Mouse (Mus musculus) left cerebral cortex, adult 9 months (tissue): ENCODE results near the gene Erich2.

Source experiments
- DNase-seq, 2 experiments: peaks; one replicate each; pipeline ENCODE4 v3.0.0; 2022; ENCODE audit warnings: low spot score in 2 of 2

The Erich2 gene

DNA sequence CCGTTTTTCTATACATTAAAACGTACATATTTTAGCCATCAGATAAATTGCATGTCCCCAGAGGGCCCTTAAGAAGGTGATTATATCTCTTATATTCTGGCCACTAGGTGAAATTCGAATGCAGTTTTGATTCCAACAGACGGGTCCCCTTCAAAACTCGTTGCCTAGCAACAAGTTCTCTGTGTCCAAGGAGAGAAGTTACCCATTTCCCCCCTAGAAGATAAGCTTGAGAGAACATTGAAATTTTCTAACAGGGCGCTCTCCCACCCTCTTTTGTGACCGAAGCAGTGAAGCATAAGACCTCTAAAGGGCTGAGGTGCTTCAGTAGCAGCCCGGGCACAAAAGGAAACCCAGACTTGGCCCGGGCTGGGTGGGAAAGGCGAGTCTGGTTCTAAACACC is at the start of gene Erich2:
TSS of gene Erich2 (plus strand) at position 324 of the 400 bp plus-strand sequence.
- no peak for DNase-seq

GRCm38 (mm10) chr2:70463606-70464005 is 45.0 kb upstream of the Erich2 start:
- no peak for DNase-seq

DNA sequence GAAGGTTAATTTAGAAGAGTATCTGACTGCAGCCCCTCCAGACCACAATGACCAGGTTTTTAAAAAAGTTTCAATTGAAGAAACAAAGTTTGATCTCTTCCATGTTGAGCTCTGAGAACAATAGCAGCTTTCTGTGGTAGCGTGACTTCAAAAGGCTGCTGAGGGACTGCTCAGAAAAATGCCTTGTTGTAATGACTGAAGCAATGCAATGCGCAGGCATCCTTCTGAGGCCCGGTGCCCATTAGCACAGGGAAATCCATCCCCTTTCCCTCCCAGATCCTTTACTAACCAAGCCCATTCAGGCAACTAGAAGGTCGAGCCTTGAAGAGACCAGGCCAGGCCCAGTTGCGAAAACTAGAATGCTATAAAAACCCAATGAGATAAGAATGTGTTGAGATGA is 37.5 kb upstream of the Erich2 start:
- no peak for DNase-seq

DNA sequence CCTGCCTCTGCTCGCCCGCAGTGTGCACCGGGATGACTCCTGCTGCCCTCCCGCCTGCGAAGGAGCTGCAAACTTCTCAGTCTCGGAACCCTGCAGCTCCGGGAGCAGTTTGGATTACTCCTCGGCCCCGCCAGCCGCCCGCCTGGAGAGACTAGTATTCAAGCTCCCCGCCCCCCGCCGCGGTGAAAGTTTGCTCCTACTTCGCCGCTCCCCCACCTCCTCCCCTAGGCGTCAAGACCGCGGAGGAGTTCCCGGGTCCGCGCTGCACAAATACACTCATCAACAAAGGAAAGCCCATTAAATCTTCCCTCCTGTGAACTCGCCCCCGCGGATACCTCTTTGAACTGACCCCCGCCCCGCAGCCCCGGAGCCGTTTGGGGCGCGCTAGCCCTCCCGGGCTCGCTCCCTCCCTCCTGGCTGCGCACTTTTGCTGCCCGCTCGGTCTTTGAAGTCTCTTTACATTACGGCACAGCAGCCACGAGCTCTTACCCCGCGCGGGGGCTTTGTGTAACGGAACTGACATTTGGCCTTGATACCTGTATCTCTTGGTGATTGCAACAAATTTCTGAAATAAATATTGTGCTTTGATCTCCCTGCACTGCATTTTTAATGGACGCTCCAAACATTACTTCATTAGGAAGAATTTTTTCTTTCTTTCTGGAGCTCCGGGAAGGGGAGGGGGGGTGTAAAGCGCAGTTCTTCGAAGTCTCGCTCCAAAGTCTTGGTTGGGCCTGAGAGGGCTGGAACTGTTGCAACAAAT is 36.6 kb upstream of the Erich2 start:
- DNase-seq = no peak

DNA sequence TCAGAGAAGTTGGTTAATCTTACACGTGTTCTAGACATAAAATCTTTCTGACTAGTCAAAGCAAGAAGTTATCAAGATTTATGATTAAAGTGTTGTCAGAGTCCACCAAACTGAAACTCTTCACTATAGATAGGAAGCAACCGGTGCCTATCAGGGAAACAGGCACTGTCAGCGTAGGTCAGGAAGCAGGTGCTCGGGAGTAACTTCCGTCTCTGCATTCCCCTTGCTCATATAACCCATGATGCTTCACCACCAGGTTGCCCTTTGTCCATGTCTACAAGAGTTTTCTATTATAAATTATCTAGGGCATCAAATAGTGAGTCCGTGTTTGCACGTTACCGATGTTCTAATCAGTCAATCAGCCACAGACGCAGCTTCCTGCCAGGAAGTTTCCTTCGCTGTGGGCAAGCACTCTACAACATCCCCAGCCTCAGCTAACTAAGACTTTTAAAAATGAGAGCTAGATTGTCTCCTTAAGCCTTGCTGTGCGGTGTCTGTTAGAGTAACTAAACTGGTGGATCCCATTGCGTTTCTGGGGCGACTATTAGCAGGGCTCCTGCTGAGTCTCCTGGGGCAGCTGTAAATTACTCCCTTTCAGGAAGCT is 10.8 kb upstream of the Erich2 start:
- DNase-seq = no peak

- no peak for DNase-seq
These were observed 5.2 kb upstream of the Erich2 start for GRCm38 (mm10) chr2:70503436-70503835.

- no peak for DNase-seq
These were observed 3.4 kb upstream of the Erich2 start for GRCm38 (mm10) chr2:70505229-70505628.

DNA sequence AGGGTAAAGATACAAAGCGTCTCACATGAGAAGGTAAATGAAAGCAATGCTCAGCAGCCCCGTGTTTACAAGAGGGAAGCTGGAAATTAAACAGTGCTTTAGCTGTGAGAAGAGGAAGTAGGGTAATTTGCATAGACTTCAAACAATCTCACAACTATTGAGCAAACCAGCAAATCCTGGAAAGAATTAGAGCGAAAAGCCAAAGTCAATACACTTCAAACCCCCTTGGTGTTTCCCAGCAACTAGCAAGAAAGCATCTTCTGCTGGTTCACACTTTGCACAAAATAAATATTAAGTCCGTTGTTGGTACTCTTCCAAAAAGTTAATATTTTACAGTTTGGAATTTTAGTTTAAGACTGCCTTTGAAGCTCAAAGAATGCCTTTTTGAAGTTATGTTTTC is 2.7 kb upstream of the Erich2 start:
- DNase-seq = no peak

DNA sequence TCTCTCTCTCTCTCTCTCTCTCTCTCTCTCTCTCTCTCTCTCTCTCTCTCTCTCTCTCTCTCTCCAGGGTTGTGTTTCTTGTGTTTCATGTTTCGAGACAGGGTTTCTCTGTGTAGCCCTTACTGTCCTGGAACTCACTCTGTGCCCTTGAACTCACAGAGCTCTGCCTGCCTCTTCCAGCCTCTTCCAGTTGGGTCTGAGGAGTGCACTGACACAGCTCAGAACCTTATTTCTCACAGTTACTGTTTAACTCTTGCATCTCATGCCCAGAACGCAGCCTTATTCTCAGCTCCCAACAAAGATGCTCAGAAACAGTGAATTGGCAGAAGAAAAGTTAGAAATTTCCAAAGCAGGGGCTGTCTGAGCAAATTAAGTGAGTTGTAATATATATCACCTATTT is 2.2 kb upstream of the Erich2 start:
- DNase-seq = no peak

GRCm38 (mm10) chr2:70509021-70509632 is 508 bp downstream of the Erich2 start:
- peak in 1 of 2 experiments; percentile 38 for DNase-seq

DNA sequence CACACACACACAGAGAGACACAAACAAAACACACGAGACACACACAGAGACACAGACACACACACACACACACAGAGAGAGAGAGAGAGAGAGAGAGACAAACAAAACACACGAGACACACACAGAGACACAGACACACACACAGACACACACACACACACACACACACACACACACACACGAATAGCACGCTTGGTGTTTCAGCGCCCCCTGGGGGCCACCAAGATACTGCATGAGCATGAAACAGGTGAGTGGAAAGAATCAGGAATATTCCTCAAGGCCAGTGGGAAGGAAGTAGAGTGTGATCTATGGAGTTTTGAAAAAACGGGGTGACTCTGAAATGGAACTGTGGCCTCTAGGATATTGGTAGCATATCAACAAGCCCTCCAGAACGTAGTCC is 29.7 kb downstream of the Erich2 start:
- DNase-seq = peak in 1 of 2 experiments; percentile 23

DNA sequence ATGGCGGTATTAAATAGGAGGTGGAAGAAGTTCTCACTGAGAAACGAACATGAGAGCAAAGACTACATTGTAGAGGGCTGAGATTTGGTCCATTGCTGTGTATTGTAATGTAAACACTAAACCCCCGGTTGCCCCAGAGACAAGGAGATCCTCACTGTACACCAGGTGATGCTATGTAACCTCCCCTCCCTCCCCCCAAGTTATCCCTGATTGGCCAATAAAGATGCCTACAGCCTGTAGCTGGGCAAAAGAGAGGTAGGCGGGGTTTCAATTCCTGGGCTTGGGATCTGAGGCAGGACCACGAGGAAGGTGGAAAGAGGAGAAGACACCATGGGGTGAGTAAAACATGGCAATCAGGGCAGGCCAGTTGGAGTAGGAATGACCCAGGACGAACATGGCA is 42.1 kb downstream of the Erich2 start:
- DNase-seq = no peak

DNA sequence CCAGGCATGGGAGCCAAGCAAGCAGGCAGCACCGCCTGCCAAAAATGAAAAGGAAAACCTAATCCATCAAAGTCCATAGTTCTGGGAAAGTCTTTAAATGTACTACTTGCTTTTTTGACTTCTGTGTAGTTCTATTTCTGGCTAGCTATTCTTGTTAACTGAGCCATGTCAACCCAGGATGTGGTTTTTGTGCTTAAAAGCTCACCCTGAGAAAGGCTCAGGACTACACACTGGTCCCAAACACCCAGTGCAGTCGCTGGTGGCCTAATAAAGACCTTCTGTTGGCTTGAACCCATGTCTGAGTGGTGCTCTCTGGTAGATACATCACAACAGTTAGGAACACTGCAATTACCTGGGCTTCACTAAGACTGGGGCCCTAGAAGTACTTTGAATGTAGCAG is 42.8 kb downstream of the Erich2 start:
- no peak for DNase-seq

GRCm38 (mm10) chr2:70552067-70552598 is 43.5 kb downstream of the Erich2 start:
- DNase-seq = no peak

DNA sequence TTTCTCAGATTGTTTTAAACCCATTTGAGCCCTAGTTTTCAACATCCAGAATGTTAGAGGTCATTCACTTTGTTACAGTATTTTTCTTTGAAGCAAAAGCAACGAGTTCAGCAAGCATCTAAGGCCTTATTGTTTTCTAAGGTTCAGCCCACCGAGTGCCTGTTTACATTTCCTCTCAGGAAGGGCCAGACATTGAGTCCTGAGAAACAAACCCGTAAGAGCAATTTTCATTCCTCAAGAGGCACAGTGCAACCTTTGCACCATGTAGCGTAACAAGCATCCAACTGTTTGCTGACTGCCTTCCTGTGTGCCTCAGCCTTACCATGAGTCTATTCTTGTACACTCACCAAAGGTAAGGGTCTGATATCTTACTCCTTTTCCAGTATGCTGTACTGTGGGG is 44.2 kb downstream of the Erich2 start, which contains the start of gene Gad1:
TSS of gene Gad1 (plus strand) at position 301 of the 400 bp plus-strand sequence.
- DNase-seq = no peak

DNA sequence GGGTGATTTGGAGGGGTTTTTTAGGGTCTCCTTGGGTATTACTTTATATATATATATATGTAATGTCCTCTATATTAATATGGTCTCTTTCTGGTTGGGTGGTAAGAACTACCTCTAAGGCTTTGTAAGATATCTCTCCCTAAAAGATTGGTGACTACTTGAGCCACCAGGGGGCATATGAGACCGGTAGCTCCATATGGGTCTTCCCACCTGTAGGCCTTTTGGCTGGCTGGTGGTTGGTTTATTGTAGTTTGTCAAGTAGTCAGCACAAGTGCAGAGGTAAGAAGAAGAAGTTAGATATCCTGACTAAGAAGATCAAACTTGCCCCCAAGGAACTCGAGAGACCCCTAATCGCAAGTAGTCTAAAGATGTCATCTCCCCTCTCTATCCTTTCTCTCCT is 45.2 kb downstream of the Erich2 start:
- DNase-seq = no peak

DNA sequence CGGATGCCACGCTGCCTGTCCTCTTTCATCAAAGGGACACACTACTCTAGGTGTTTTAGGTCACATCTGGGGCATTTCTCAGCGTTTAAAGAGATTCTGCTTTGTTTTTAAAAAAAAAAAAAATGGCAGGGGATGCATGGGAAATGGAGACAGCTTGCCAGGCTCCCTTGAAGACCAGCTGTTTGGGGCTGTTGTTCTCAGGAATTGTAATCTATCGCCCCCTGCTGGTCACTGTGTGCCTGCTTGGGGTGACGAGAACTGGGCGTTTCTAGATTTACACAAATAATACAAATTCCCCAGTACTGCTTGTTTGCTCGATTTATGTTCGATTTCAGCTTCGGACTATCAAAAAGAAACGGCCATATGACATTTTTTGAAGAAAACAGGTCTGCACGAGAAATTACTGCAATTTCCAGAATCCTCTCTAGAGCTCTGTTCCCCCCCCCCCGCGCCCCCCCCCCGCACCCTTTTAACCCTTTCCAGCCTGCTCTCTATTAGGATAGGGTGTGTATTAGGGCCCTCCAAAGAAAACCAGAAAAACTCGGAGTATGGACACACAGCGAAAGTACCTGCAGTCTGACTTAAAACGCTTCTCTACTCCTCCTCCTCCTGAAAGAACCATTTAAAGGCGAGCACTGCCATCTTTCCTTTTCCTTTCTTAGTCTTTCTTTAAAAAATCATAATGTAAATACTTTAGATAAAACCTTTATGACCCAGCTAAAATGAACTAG is 49.7 kb downstream of the Erich2 start:
- DNase-seq = peak in 1 of 2 experiments; percentile 90

GRCm38 (mm10) chr2:70558843-70559451 is 50.3 kb downstream of the Erich2 start:
- DNase-seq = no peak

DNA sequence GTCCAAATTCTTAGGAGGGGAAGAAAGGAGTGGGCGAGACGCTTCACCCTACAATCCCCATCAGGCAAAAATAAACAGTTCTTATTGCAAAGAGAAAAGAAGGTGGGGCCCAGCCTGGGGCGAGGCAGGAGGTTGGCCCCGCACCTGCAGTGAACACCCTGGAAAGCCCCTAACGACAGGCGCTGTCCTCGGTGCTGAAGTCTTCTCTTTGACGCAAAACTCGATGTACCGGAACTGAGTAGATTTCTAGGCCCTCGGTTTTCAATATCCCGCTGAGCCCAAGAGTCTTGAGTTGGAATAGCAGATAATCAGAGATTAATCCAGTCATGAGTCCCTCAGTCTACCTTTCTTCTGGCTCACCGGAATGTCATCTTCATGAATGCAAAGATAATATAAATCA is 50.9 kb downstream of the Erich2 start:
- DNase-seq = no peak

- peak in 1 of 2 experiments; percentile 59 for DNase-seq
These were observed 52.6 kb downstream of the Erich2 start for GRCm38 (mm10) chr2:70561077-70561795.

- DNase-seq = no peak
These were observed 53.4 kb downstream of the Erich2 start for GRCm38 (mm10) chr2:70562011-70562491.
